Mouse (Mus musculus): ENCODE data around the gene Slc6a20b. TPM values are rescaled to one million over a fixed set of nuclear protein-coding genes. Genes with fewer than 3 reads are reported as not detected.

The Slc6a20b gene
- 0.23 TPM for polyA plus RNA-seq (2017; shearing (Covaris generic))

DNA sequence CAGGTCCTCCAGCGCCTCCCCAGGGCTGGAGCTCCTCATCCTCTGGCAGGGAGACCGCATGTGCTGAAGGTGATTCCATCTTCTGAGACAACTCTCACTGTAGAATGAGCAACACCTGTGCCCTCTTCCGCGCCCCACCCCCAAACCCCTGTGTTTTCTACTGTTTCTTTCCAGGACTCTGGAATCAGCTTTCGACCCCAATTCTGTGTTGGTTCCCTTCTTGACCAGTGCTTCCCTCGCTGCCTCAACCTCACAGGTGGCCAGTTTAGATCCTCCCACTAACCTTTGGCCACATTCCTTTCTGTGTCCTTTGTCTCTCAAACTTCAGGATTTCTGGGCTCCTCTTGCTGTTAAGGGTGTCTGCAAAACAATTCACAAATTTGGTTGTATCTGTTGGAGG is at the start of gene Slc6a20b:
Gene Slc6a20b (minus strand): TSS at position 285 of the 400 bp plus-strand sequence.

DNA sequence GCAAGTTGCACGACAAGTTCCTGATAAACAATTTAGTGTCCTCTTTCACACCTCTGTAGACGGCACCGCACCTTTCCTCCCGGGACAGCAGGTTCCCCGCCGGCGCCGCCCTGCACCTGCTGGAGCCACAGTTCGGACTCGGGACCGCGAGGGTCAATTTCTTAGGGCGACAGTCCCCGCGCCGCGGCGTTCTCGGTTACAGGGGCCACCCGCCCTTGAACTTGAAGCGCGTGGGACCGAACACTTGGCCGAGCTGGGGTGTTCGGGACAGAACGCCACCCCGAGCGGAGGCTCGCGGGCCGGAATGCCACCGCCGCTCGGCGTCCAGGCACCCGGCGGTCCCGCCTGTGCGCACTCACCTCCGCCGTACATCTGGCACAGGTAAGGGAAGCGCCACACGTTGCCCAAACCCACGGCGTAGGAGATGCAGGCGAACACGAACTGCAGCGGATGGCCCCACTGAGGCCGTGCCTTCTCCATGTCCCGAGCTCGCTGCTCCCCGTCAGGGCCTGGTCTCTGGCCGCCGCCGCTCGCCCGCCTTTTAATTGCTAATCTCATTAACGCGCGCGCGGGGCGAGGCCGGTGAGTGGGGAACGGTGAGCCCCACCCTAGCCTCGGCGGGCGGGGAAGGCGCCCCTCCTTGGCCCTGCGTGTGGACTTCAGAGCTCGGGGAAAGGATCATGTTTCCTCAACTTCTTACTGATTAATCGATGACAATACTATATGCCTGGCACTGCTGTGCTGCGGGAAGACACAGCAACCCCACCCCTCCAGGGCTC is 46.2 kb upstream of the Slc6a20b start, which contains the start of the genes Ccr9 and Slc6a20a:
Gene Ccr9 (plus strand): TSS at position 113 of the 779 bp plus-strand sequence.
Gene Slc6a20a (minus strand): TSS at position 559 of the 779 bp plus-strand sequence.

Other genes starting within 250 kb of the Slc6a20b start
- 66.8 TPM for gene Limd1, start 153.9 kb downstream of the Slc6a20b start, polyA plus RNA-seq (2017; shearing (Covaris generic))
- 62.0 TPM for gene Sacm1l, start 102.8 kb downstream of the Slc6a20b start, polyA plus RNA-seq (2017; shearing (Covaris generic))
- 0.45 TPM for gene Ccr9, start 45.9 kb upstream of the Slc6a20b start, polyA plus RNA-seq (2017; shearing (Covaris generic))
- 0.15 TPM for gene Slc6a20a, start 46.3 kb upstream of the Slc6a20b start, polyA plus RNA-seq (2017; shearing (Covaris generic))
- 15.2 TPM for gene Lztfl1, start 85.1 kb upstream of the Slc6a20b start, polyA plus RNA-seq (2017; shearing (Covaris generic))
- gene Cxcr6, start 173.9 kb upstream of the Slc6a20b start, polyA plus RNA-seq (2017; shearing (Covaris generic)) = 300 TPM
- gene Fyco1, start 219.3 kb upstream of the Slc6a20b start, polyA plus RNA-seq (2017; shearing (Covaris generic)) = 33.4 TPM
- 2.0 TPM for gene Xcr1, start 229.5 kb upstream of the Slc6a20b start, polyA plus RNA-seq (2017; shearing (Covaris generic))